Mouse (Mus musculus) CH12.LX (cell line): Measurements from ENCODE around the gene Kif20b.

Source experiments
- BHLHE40 ChIP-seq: IDR thresholded peaks from 2 replicates; pipeline ENCODE4 v1.6.1; 2011; ENCODE audit warnings: mild to moderate bottlenecking, low read depth, low read length, improper control_type of control experiment
- EP300 ChIP-seq: IDR thresholded peaks from 2 replicates; pipeline ENCODE4 v1.6.1; 2011; ENCODE audit warnings: low read length, improper control_type of control experiment
- PAX5 ChIP-seq: IDR thresholded peaks from 2 replicates; pipeline ENCODE4 v1.6.1; 2012; ENCODE audit warnings: low read length, inconsistent platforms, mixed read lengths
- POLR2AphosphoS2 ChIP-seq: IDR thresholded peaks from 2 replicates; pipeline ENCODE4 v1.6.1; 2011; ENCODE audit warnings: low read depth, low read length, improper control_type of control experiment
- SMC3 ChIP-seq: IDR thresholded peaks from 2 replicates; pipeline ENCODE4 v1.6.1; 2011; ENCODE audit warnings: low read depth, low read length, improper control_type of control experiment
- TBP ChIP-seq: conservative IDR thresholded peaks from 2 replicates; pipeline ENCODE4 v1.6.1; 2011; ENCODE audit warnings: low read depth, low read length, improper control_type of control experiment
- TCF12 ChIP-seq: IDR thresholded peaks from 2 replicates; pipeline ENCODE4 v1.6.1; 2014; ENCODE audit warnings: low read depth, mild to moderate bottlenecking, inconsistent platforms, low read length, improper control_type of control experiment
- USF2 ChIP-seq: conservative IDR thresholded peaks from 2 replicates; pipeline ENCODE4 v1.6.1; 2011; ENCODE audit warnings: low read depth, low read length, improper control_type of control experiment
- ZC3H11A ChIP-seq: IDR thresholded peaks from 2 replicates; pipeline ENCODE4 v1.6.1; 2012; ENCODE audit warnings: low read depth, mild to moderate bottlenecking, inconsistent platforms, low read length, improper control_type of control experiment
- ZMIZ1 ChIP-seq: IDR thresholded peaks from 2 replicates; pipeline ENCODE4 v1.6.1; 2012; ENCODE audit warnings: low read depth, mild to moderate bottlenecking, inconsistent platforms, low read length, improper control_type of control experiment

GRCm38 (mm10) chr19:34897082-34897965 is 24.8 kb upstream of the Kif20b start:
- TF ChIP-seq SMC3, result no peak
- TF ChIP-seq USF2, result no peak
- no peak for TF ChIP-seq ZMIZ1
- TF ChIP-seq PAX5, result no peak
- no peak for TF ChIP-seq TCF12
- TF ChIP-seq TBP, result no peak
- no peak for TF ChIP-seq ZC3H11A
- TF ChIP-seq BHLHE40, result no peak
- no peak for TF ChIP-seq POLR2AphosphoS2
- no peak for TF ChIP-seq EP300
